In genomic region chr3:109871986-109872385, GRCm38 (mm10) we compare ENCODE assay signal across 23 mouse cellular contexts.
DNase-seq lines count a peak whose midpoint lies in the region.
"Had no signal": no experiment of that assay in that cellular context is flagged by ENCODE, and none has a peak within 500 bp of the region (broad histone marks: within the 10 kb centered on the region; RNA-seq: fewer than 3 reads in every experiment).

No protein-coding gene starts in this region.

- WGBS in heart, embryonic 10.5 days = 89% methylated on average over 17 of the region's 17 CpGs

- DNase-seq in adrenal gland, postnatal 10 days = peak; percentile 51
- no peak for DNase-seq in adrenal gland, adult 18-20 months (ENCODE audit: low spot score in 2 of 2)
- peak; percentile 4 for DNase-seq in lung, postnatal 10 days
- no peak for DNase-seq in lung, postnatal 25 days (ENCODE audit: low spot score)
- peak; percentile 2 for DNase-seq in 416B (ENCODE audit: low read depth)
- peak; percentile 7 to 21 for DNase-seq in adrenal gland, postnatal 36 days
- DNase-seq in kidney, postnatal 14 days = no peak
- DNase-seq in heart, embryonic 10.5 days (ENCODE audit: low spot score) = no peak
- DNase-seq: cerebellum, adult 11 months; cerebellum, adult 9-10 months; cerebellum, postnatal 36 days; gastrocnemius, postnatal 36 days; heart, postnatal 14 days; kidney, adult 11 months; kidney, postnatal 25 days; midbrain, embryonic 14.5 days; right cerebral cortex, adult 18-20 months; thymus, postnatal 4 days had no signal

- H3K9me3 ChIP-seq in heart, embryonic 10.5 days = no peaks in the 10 kb centered on the region
- H3K9me3 ChIP-seq: embryonic facial prominence, embryonic 12.5 days; hindbrain, embryonic 10.5 days; hindbrain, embryonic 15.5 days; liver, embryonic 12.5 days had no signal

- no peak overlapping the region for H3K27ac ChIP-seq in heart, embryonic 10.5 days
- H3K27ac ChIP-seq: embryonic facial prominence, embryonic 12.5 days; hindbrain, embryonic 10.5 days; hindbrain, embryonic 15.5 days; liver, embryonic 12.5 days; macrophage had no signal

- H3K4me3 ChIP-seq in heart, embryonic 10.5 days = no peak overlapping the region
- H3K4me3 ChIP-seq: embryonic facial prominence, embryonic 12.5 days; hindbrain, embryonic 10.5 days; hindbrain, embryonic 15.5 days; liver, embryonic 12.5 days had no signal

- no peaks in the 10 kb centered on the region for H3K27me3 ChIP-seq in heart, embryonic 10.5 days (ENCODE audit: insufficient read depth, poor library complexity, severe bottlenecking)
- H3K27me3 ChIP-seq: embryonic facial prominence, embryonic 12.5 days; hindbrain, embryonic 15.5 days; liver, embryonic 12.5 days had no signal

- H3K4me1 ChIP-seq in heart, embryonic 10.5 days = peaks cover 10% of the 10 kb centered on the region; the same call in 1 of the 2 replicates
- H3K4me1 ChIP-seq: embryonic facial prominence, embryonic 12.5 days; hindbrain, embryonic 10.5 days; hindbrain, embryonic 15.5 days; liver, embryonic 12.5 days had no signal

- no peaks in the 10 kb centered on the region for H3K36me3 ChIP-seq in heart, embryonic 10.5 days
- H3K36me3 ChIP-seq: embryonic facial prominence, embryonic 12.5 days; hindbrain, embryonic 10.5 days; hindbrain, embryonic 15.5 days; liver, embryonic 12.5 days had no signal

Comparison
In these comparisons a context has a peak if more than half of its experiments do, and no peak if none do; other contexts are left out.
1. DNase-seq: peak in adrenal gland, postnatal 10 days (single experiment), lung, postnatal 10 days (single experiment), 416B (single experiment) and adrenal gland, postnatal 36 days (2 of 2); none in adrenal gland, adult 18-20 months (0 of 2), lung, postnatal 25 days (single experiment), kidney, postnatal 14 days (single experiment) and heart, embryonic 10.5 days (single experiment).